Mouse (Mus musculus): ENCODE measurements at regions not wholly inside any gene's neighbourhood (a gene's known extent, or its start where the extent isn't known, plus 50 kb on each side); places are given as distances from the start of the nearest gene placed in this dataset.

DNA sequence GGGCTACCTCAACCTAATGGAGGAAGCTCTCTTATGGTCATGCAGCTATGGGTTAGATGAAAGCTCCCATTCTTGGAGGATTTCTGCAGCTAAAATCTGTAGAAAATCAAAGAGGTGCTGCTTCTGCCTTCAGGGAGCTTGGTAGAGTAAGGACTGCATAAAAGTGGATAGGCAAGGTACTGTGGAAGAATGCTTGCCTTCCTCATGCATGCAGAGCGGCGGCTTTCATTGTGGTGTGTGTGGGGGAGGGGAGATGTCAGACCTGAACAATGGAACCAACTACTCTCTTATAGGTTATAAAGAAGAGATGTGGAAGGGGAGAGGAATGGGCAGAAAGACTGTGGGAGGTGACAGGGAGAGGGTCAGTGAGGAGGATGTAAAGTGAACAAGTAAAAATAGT, 392.8 kb upstream of the Atp11b start:
- TF ChIP-seq CTCF (IDR thresholded peaks at IDR 0.05; ENCODE audit: low read depth, low read length), result no peak
- no peak for TF ChIP-seq POLR2A (IDR thresholded peaks at IDR 0.05; ENCODE audit: borderline replicate concordance, low read depth, low read length)

All from bone marrow macrophage, adult 2 months (primary cell).